Mouse (Mus musculus): ENCODE measurements at regions not wholly inside any gene's neighbourhood (a gene's known extent, or its start where the extent isn't known, plus 50 kb on each side); places are given as distances from the start of the nearest gene placed in this dataset.

- peak; percentile 56 for DNase-seq (ENCODE audit: low spot score)
These were observed 198.4 kb downstream of the Klf6 start for GRCm38 (mm10) chr13:6059515-6060228.

- DNase-seq (ENCODE audit: low spot score) = no peak
These were observed 199.1 kb downstream of the Klf6 start for GRCm38 (mm10) chr13:6060229-6060845.

GRCm38 (mm10) chr13:6062305-6062704, 201.0 kb downstream of the Klf6 start:
- no peak for DNase-seq (ENCODE audit: low spot score)

- DNase-seq (ENCODE audit: low spot score) = no peak
These were observed 201.6 kb downstream of the Klf6 start for GRCm38 (mm10) chr13:6062729-6063386.

GRCm38 (mm10) chr13:6076978-6077825, 215.9 kb downstream of the Klf6 start:
- no peak for DNase-seq (ENCODE audit: low spot score)

DNA sequence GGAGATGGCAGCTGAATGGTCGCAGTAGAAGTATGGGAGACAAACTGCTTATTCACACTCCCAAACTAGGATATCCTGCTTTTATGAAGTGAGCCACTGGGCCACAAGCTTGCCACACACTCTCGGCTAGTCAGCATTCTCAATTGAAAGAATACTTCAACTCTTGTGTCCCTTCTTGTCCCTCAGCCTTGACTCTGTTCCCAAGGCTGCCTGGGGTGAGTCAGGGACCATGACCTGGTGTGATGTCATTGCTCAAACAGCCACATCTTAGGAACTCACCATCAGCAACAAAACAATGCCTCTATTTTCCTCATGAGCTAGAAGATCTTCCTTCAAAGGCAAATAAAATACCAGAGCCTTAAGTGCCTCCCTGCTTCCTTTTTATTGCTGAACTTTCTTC, 224.6 kb downstream of the Klf6 start:
- DNase-seq (ENCODE audit: low spot score) = no peak

- DNase-seq (ENCODE audit: low spot score) = no peak
These were observed 247.9 kb downstream of the Klf6 start for GRCm38 (mm10) chr13:6109018-6109657.

GRCm38 (mm10) chr13:6119703-6120102, 258.4 kb downstream of the Klf6 start:
- no peak for DNase-seq (ENCODE audit: low spot score)

DNA sequence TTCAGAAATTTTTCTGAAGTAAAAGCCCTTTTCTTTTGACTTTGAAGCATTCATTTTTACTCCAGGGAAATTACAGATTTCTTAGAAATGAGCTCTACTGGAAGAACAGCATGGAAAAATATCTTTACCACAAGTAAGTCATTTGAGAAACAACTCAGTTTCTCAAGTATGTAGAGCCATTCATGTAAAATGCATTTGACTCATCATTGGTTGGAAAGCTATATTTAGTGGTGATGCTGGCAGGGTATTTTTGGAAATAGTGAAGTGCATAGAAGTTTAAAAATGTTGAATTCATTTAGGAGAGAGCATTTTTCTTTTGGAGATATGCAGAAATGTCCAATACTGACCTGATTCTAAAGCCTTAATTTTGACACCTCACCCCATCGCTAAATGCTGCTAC, 266.0 kb downstream of the Klf6 start:
- no peak for DNase-seq (ENCODE audit: low spot score)

- no peak for DNase-seq (ENCODE audit: low spot score)
These were observed 267.6 kb downstream of the Klf6 start for GRCm38 (mm10) chr13:6128903-6129302.

DNA sequence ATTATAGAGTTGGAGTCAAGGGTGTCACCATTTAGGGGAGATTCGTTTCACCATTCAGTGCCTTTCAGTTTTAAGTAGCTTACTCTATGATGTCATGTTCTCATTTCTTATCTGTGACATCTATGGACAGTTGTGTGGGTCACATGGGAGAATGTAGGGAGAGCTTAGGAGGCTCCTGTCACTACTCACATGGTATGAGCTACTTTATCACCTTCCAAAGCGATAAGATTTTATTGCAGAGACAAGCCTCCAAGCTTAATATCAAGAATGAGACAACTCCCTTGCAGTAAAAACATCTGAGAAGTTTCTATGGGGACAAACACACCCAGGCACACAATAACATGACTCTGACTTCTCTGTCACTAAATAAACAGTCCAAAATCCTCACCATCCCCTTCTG, 270.1 kb downstream of the Klf6 start:
- DNase-seq (ENCODE audit: low spot score) = no peak

DNA sequence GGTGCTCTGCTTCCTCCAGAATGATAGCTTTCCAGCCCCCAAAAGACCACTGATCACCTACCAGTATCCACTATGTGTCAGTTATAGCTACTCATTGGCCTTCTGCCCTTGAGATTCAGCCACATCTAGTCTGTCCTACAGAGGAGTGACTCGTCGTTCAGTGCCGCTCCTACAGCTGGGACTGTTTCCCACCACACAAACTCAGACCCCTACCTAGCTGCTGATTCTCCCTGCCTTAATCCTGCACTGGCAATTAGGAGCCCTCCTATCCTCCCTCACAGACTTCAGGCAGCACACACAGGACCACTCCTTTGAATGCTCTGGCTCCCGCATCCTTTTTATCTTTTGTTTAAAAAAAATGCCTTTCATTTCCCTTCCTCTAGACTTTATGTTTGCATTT, 275.9 kb downstream of the Klf6 start:
- DNase-seq (ENCODE audit: low spot score) = no peak

- DNase-seq (ENCODE audit: low spot score) = no peak
These were observed 281.5 kb downstream of the Klf6 start for GRCm38 (mm10) chr13:6142771-6143170.

DNA sequence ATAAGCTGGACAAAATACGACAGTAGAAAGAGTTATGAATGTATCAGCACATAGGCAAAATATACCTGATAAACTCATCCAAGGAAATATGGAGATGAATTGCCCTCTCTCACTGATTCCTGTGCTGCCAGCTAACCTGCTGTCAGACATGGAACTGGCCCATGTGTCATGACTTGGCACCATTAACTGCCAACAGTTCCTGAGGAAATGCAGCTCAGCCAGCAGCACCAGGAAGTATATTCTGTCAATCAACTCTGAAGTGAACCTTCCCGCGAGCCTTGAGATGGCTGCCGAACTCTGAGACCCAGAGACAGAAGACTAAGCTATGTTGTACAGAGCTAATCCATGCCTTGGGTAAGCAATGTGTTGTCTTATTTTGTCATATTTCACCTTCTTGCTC, 292.4 kb downstream of the Klf6 start:
- no peak for DNase-seq (ENCODE audit: low spot score)

GRCm38 (mm10) chr13:6156191-6156590, 294.9 kb downstream of the Klf6 start:
- no peak for DNase-seq (ENCODE audit: low spot score)

DNA sequence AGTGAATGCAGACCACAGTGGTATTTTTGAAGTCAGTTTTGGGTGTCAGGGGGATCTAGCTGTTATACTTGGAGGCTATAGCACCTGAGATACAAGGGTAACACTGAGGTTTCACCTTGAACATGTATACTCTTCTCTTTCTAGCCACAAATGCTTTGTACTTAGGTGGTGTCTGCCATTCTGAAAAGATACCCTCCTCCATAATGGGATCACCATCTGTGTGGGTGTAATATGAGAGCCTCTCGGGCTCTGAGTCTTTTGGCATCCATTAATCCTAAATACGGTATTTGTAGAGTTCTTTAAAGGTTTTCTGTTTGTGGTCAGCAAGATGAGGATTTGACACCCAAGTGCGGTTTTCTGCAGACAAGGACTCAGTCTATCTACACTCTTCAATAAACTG, 295.7 kb downstream of the Klf6 start:
- DNase-seq (ENCODE audit: low spot score) = no peak

DNA sequence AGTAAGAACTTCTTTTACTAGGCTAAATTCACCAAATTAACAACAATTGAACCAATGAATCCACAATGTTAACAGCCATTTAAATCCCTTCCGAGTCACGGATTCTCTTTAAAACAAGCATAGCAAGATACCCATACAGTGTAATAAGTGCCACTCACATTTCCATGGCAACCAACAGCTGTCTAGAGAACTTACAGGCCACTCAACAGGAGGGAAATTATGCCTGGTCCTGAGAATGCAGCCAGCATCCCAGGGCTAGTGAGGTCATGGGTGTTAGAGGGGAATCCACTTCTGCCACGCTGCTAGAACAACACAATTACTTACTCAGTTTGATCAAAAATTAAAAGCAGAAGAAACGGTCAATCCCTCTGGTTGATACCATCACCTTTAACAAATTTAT, 296.7 kb downstream of the Klf6 start:
- no peak for DNase-seq (ENCODE audit: low spot score)

- no peak for DNase-seq (ENCODE audit: low spot score)
These were observed 298.1 kb downstream of the Klf6 start for GRCm38 (mm10) chr13:6159412-6159811.

GRCm38 (mm10) chr13:6165916-6166315, 304.6 kb downstream of the Klf6 start:
- no peak for DNase-seq (ENCODE audit: low spot score)

DNA sequence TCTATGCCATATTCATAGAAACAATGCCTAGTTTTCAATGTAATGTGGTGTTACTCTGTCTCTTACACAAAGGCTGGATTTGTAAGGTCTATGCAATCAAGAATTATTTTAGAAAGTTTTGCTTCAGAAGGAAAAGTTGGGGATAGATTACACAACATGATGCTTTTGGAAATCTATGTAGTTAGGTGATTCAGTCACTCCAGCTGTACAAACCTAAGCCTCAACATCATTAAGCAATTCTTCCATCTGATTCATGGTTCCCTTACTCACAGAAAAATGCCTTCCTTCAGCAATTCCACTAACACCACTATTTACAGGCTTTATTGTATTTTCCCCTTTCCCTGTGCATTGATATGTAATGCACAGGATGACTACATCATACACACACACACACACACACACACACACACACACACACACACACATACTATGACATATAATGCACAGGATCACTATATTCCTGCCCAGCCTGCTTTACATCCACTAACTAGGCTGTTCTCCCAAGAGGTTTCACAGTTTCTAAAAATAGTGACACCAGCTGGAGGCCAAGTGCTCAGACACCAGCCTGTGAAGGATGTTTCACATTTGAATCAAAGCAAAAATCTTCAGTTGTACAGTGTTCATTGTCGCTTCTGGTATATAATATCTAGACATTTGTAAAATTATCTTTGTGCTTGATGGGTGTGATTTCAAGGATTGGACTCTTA, 305.9 kb downstream of the Klf6 start:
- DNase-seq (ENCODE audit: low spot score) = no peak

GRCm38 (mm10) chr13:6173095-6173494, 311.8 kb downstream of the Klf6 start:
- DNase-seq (ENCODE audit: low spot score) = no peak
